Mouse (Mus musculus) MEL (cell line): Measurements from ENCODE around the gene Ccdc106. TPM values are rescaled to one million over a fixed set of nuclear protein-coding genes. Genes with fewer than 3 reads are reported as not detected.

ENCODE experiments used
- DNase-seq: peaks from one replicate; pipeline ENCODE4 v3.0.0; 2011; ENCODE audit warnings: low read depth, low spot score
- H3K27ac ChIP-seq: 2 replicates; pipeline ENCODE4 v1.5.1; 2012; ENCODE audit warnings: low read depth, mild to moderate bottlenecking, control low read depth, low read length, moderate library complexity; ENCODE audit not compliant: control insufficient read depth
- H3K27me3 ChIP-seq, 2 experiments: fragments of 150-350 bp in 1 of 2; sonication (generic) in 1 of 2; 2 replicates each; pipeline ENCODE4 v1.6.1; 2012; ENCODE audit warnings: low read length in 2 of 2, mild to moderate bottlenecking in 2 of 2, improper control_type of control experiment in 1 of 2, moderate library complexity in 1 of 2; ENCODE audit not compliant: insufficient read depth in 2 of 2, control insufficient read depth in 1 of 2
- H3K36me3 ChIP-seq, 2 experiments: 2 replicates each; pipeline ENCODE4 v1.6.1; 2012 to 2014; ENCODE audit warnings: low read length in 2 of 2, improper control_type of control experiment in 1 of 2, inconsistent platforms in 1 of 2, mild to moderate bottlenecking in 1 of 2; ENCODE audit not compliant: insufficient read depth in 2 of 2, control insufficient read depth in 1 of 2
- H3K4me1 ChIP-seq, 2 experiments: fragments of 150-350 bp in 1 of 2; sonication (generic) in 1 of 2; 2 replicates each; pipeline ENCODE4 v1.6.1; 2012; ENCODE audit warnings: low read length in 2 of 2, improper control_type of control experiment in 1 of 2, mild to moderate bottlenecking in 1 of 2; ENCODE audit not compliant: insufficient read depth in 2 of 2, control insufficient read depth in 1 of 2
- H3K4me3 ChIP-seq, 2 experiments: fragments of 150-350 bp in 1 of 2; sonication (generic) in 1 of 2; 2 replicates each; pipeline ENCODE4 v1.5.1; 2012; ENCODE audit warnings: low read depth in 2 of 2, low read length in 2 of 2, mild to moderate bottlenecking in 2 of 2, moderate library complexity in 2 of 2, control low read depth in 1 of 2, improper control_type of control experiment in 1 of 2; ENCODE audit not compliant: control insufficient read depth in 1 of 2, insufficient read depth in 1 of 2
- H3K79me2 ChIP-seq: 2 replicates; pipeline ENCODE4 v1.6.1; 2012; ENCODE audit warnings: mild to moderate bottlenecking, low read length, moderate library complexity; ENCODE audit not compliant: control insufficient read depth, poor library complexity, insufficient read depth
- H3K9ac ChIP-seq: 2 replicates; pipeline ENCODE4 v1.6.1; 2012; ENCODE audit warnings: low read depth, mild to moderate bottlenecking, control low read depth, low read length, moderate library complexity; ENCODE audit not compliant: control insufficient read depth, poor library complexity, severe bottlenecking
- H3K9me3 ChIP-seq: fragments of 150-350 bp; sonication (generic); replicated peaks from 2 replicates; pipeline ENCODE4 v1.6.1; 2012; ENCODE audit warnings: mild to moderate bottlenecking, low read length, improper control_type of control experiment, moderate library complexity; ENCODE audit not compliant: insufficient read depth
- ELF1 ChIP-seq: IDR thresholded peaks from 2 replicates; pipeline ENCODE4 v1.6.1; 2014; ENCODE audit warnings: low read depth, mild to moderate bottlenecking, inconsistent platforms, low read length, improper control_type of control experiment, moderate library complexity
- EP300 ChIP-seq, 2 experiments: IDR thresholded peaks; 2 replicates each; pipeline ENCODE4 v1.6.1; 2011; ENCODE audit warnings: improper control_type of control experiment in 2 of 2, low read length in 2 of 2, low read depth in 1 of 2, mild to moderate bottlenecking in 1 of 2
- GABPA ChIP-seq: IDR thresholded peaks from 2 replicates; pipeline ENCODE4 v1.6.1; 2012; ENCODE audit warnings: low read depth, mild to moderate bottlenecking, inconsistent platforms, low read length, improper control_type of control experiment, moderate library complexity
- KAT2A ChIP-seq: conservative IDR thresholded peaks from 2 replicates; pipeline ENCODE4 v1.6.1; 2012; ENCODE audit warnings: low read depth, low read length, improper control_type of control experiment, inconsistent platforms
- MAX ChIP-seq: IDR thresholded peaks from 2 replicates; pipeline ENCODE4 v1.6.1; 2011; ENCODE audit warnings: low read length, improper control_type of control experiment
- MYB ChIP-seq: IDR thresholded peaks from 2 replicates; pipeline ENCODE4 v1.6.1; 2011; ENCODE audit warnings: mild to moderate bottlenecking, low read depth, low read length, improper control_type of control experiment
- POLR2AphosphoS2 ChIP-seq: IDR thresholded peaks from 2 replicates; pipeline ENCODE4 v1.6.1; 2011; ENCODE audit warnings: low read length, improper control_type of control experiment
- RAD21 ChIP-seq: IDR thresholded peaks from 2 replicates; pipeline ENCODE4 v1.6.1; 2011; ENCODE audit warnings: mild to moderate bottlenecking, low read depth, low read length, improper control_type of control experiment
- RCOR1 ChIP-seq: IDR thresholded peaks from 2 replicates; pipeline ENCODE4 v1.6.1; 2012; ENCODE audit warnings: low read depth, mild to moderate bottlenecking, inconsistent platforms, low read length, improper control_type of control experiment
- UBTF ChIP-seq: IDR thresholded peaks from 2 replicates; pipeline ENCODE4 v1.6.1; 2012; ENCODE audit warnings: low read depth, mild to moderate bottlenecking, inconsistent platforms, low read length, improper control_type of control experiment, moderate library complexity, borderline replicate concordance; ENCODE audit not compliant: insufficient read depth
- ZC3H11A ChIP-seq: IDR thresholded peaks from 2 replicates; pipeline ENCODE4 v1.6.1; 2012; ENCODE audit warnings: low read depth, mild to moderate bottlenecking, inconsistent platforms, low read length, improper control_type of control experiment
- polyA plus RNA-seq, 2 experiments: library from polyadenylated mRNA; stranded (reverse) in 1 of 2; unstranded in 1 of 2; fragments of >175 nt in 1 of 2; fragments of >200 nt in 1 of 2; gene quantifications; 2 replicates each; pipeline versions ENCODE4 v1.2.1 to v1.2.4; 2012; ENCODE audit warnings: low replicate concordance in 2 of 2, low read depth in 1 of 2; ENCODE audit not compliant: insufficient read length in 2 of 2, insufficient read depth in 1 of 2, missing spikeins in 1 of 2
- total RNA-seq: library from RNA; depleted of rRNA; stranded (reverse); fragments of 300-350 nt; gene quantifications from 2 replicates; pipeline ENCODE4 v1.2.3, GENCODE M21; 2012

The Ccdc106 gene
- total and polyA plus RNA-seq, 3 experiments = 0.50 to 0.82 TPM; not detected in 1

DNA sequence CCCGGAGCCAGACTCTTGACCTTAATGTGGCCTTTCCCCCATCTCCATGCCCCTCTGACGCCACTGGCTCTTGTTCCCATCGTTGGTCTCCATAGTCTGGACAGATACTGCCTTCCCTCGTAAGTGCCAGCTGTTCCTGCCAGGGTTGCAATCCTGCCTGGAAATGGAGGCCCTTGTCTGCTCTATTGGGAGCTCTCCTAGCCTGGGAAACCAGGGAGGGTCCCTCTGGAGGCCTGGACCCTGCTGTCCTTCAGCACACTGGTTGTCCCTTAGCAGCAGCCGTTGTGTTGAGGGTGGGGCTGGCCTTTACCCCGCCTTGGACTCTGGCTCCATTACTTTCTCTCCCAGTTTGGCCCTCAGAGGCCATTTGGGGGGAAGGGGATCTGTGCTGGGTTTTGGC is 72.0 kb downstream of the Ccdc106 start:
- H3K4me3 ChIP-seq = no peak overlapping the region
- no peaks in the 10 kb centered on the region for H3K27me3 ChIP-seq
- H3K27ac ChIP-seq = no peak overlapping the region
- DNase-seq = no peak
- no peaks in the 10 kb centered on the region for H3K4me1 ChIP-seq
- H3K9me3 ChIP-seq = no peaks in the 10 kb centered on the region
- H3K79me2 ChIP-seq = peaks cover 14% of the 10 kb centered on the region
- TF ChIP-seq ELF1 = no peak
- no peak overlapping the region for H3K9ac ChIP-seq
- H3K36me3 ChIP-seq = peaks cover 0 to 19% of the 10 kb centered on the region in 2 experiments; a peak in 2 of 4 replicates

DNA sequence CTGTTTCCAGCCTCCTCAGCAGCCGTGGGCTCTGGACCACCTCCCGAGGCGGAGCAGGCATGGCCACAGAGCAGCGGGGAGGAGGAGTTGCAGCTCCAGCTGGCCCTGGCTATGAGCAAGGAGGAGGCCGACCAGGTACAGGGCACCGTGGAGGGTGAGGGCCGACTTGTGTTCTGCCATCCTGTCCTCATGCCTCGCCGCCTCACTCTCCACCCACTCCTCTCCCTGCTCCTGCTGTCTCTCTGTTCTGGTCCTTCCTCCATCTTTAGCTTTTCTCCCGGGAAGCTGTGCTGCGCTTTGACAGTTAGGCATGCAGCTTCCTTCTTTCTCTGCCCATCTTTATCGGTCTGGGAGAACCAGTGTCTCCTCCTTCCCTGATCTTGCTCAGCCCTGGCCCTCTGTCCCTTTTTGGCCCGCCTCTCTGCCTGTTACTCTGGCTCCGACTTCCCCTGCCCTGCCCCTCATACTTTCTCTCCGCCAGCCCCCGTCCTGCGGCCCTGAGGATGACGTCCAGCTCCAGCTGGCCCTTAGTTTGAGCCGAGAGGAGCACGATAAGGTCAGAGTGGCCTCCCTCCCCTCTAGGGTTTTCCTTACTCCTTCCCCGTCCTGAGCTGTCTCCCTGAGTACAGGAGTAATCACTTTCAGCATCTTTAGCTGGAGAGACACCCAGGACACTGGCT is 72.6 kb downstream of the Ccdc106 start:
- H3K27ac ChIP-seq = no peak overlapping the region
- no peaks in the 10 kb centered on the region for H3K27me3 ChIP-seq
- no peak overlapping the region for H3K4me3 ChIP-seq
- peaks cover 0 to 19% of the 10 kb centered on the region in 2 experiments; a peak in 2 of 4 replicates for H3K36me3 ChIP-seq
- H3K79me2 ChIP-seq = peaks cover 9% of the 10 kb centered on the region
- no peaks in the 10 kb centered on the region for H3K4me1 ChIP-seq
- TF ChIP-seq POLR2AphosphoS2 (no peak), MYB (no peak), UBTF (no peak), EP300 (IDR thresholded peaks at IDR 0.05; ENCODE audit: low read depth in 1 of 2, low read length in 2 of 2) (no peak), RAD21 (no peak), ZC3H11A (no peak), GABPA (no peak), KAT2A (no peak), RCOR1 (no peak)
- H3K9me3 ChIP-seq = no peaks in the 10 kb centered on the region
- H3K9ac ChIP-seq = no peak overlapping the region
- DNase-seq = no peak

DNA sequence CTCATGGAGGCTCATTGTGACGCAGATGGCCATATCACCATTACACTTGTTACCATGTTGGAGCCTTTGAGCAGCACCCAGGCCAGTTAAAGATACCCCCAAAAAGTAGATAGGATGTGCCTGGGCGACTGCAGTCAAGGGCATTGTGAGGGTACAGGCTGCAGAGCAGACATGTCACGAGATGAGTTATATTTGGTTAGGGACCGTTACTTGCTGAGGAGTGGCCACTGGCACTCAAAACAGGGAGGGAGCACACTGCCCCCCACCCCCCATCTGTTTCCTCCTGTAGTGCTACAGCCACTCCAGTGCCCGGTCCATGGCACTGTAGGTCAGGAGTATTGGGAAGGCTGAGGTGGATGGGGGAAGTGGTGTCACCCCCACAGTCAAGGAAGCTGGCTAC is 78.4 kb downstream of the Ccdc106 start:
- Histone ChIP-seq H3K27ac (no peak overlapping the region), H3K27me3 (no peaks in the 10 kb centered on the region), H3K4me1 (peaks cover 0 to 5% of the 10 kb centered on the region in 2 experiments; a peak in 1 of 4 replicates), H3K4me3 (no peak overlapping the region), H3K36me3 (peaks cover 0 to 5% of the 10 kb centered on the region in 2 experiments; a peak in 2 of 4 replicates), H3K79me2 (no peaks in the 10 kb centered on the region), H3K9me3 (no peaks in the 10 kb centered on the region), H3K9ac (no peak overlapping the region)
- DNase-seq = no peak
- no peak for TF ChIP-seq MAX
- TF ChIP-seq POLR2AphosphoS2 = peak; percentile 57; the same call in 1 of the 2 replicates
